Mouse (Mus musculus): Measurements from ENCODE around the gene Cbx5. TPM values are rescaled to one million over a fixed set of nuclear protein-coding genes. Genes with fewer than 3 reads are reported as not detected.

Cbx5 gene
- polyA plus RNA-seq, 1 experiment from 2014 or later, result 188 TPM

DNA sequence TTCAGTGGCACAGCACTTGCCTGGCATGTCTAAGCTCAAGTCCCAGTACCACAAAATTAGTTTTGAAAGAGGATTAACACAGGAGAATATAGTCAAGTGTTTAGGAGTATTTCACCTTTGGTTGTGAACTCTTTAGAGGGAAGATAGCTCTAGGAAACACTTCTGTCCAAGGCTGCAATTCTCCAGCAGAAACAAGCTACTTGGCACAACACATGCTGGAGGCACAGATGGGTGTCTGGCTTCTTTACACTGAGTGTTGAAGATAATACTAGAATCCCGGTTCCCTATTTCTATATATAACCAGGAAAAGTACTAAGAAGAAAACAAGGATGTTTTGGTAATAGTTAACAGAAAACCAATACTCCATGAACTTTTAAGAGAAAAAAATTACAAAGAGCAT lies 42.8 kb downstream of the Cbx5 start:
- Histone ChIP-seq H3K27ac (no peak overlapping the region), H3K4me2 (replicated peaks) (no peak overlapping the region), H3K4me1 (no peaks in the 10 kb centered on the region), H3K36me3 (peaks cover 71% of the 10 kb centered on the region), H3K9me3 (replicated peaks) (no peaks in the 10 kb centered on the region), H3K27me3 (no peaks in the 10 kb centered on the region), H3K9ac (no peak overlapping the region), H3K4me3 (no peak overlapping the region)
- 96% methylated on average over 1 of the region's 1 CpGs for WGBS
- ATAC-seq (ENCODE audit: low FRiP score), result no peak

DNA sequence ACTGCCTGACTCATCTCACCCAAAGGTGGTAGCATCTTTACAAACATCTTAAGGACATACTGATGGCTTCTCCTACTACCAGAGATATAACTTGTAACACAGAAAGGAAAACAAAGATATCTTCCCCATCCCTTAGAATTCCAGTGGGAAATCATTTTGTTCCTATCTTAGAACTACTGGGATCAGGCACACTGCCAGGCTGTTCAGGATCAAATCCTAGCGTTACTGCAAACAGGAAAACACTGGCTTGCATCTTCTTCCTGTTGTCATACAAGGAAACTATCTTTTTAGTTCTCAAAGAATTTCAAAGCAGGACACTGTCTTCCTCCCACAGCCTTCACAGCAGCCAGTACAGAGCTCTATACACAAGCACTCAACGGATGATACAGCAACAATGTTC lies 46.0 kb downstream of the Cbx5 start:
- H3K9me3 ChIP-seq (replicated peaks), result no peaks in the 10 kb centered on the region
- H3K27ac ChIP-seq, result no peak overlapping the region
- peaks cover 67% of the 10 kb centered on the region for H3K36me3 ChIP-seq
- no peak for ATAC-seq (ENCODE audit: low FRiP score)
- H3K27me3 ChIP-seq, result no peaks in the 10 kb centered on the region
- WGBS, result 89% methylated on average over 2 of the region's 2 CpGs
- H3K4me2 ChIP-seq (replicated peaks), result no peak overlapping the region
- H3K9ac ChIP-seq, result no peak overlapping the region
- no peaks in the 10 kb centered on the region for H3K4me1 ChIP-seq
- no peak overlapping the region for H3K4me3 ChIP-seq

DNA sequence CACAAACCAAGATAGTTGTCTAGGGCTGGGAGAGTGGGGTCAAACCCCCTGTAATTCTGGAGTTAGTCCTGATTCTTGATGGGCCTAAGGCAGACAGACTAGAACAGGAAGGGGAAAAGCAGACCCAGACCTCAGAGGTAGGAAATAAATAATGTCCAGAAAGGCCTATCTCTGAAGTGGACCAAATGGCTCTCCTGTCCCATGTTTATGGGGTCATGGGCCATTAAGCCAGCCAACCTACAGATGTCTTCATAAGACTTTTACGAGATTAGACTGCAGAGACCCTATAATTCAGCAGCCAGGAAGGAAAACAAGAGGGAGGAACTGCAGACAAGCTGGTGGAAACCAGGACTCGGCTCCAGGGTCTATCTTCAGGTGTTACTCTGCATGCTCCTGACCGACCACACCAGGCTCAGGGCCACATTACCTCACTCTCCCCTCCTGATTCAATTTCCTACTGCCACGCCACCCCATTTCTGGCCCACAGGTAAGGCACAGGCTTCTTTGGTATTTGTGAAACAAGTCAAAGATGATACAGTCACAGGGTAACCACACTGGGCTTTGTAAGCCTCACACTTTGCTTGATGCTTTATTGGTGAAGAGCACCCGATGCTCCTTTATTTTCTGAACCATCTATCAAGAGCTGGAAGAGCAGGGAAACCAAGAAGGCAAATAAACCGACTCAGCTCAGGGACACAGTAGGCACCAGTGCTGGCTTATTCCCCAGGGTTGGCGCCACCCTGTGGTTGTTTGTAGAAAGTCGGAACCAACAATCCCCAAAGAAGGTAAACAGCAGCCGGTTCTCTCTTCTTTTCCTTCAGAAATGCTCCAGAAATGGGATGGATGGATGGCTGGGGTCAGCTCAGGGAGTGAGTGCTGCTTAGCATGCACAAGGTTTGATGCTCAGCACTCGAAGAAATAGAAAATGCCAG lies 48.8 kb downstream of the Cbx5 start:
- no peak overlapping the region for H3K9ac ChIP-seq
- peaks cover 41% of the 10 kb centered on the region for H3K36me3 ChIP-seq
- no peak overlapping the region for H3K4me3 ChIP-seq
- no peak for ATAC-seq (ENCODE audit: low FRiP score)
- 70% methylated on average over 10 of the region's 10 CpGs for WGBS
- H3K4me2 ChIP-seq (replicated peaks), result no peak overlapping the region
- H3K4me1 ChIP-seq, result no peaks in the 10 kb centered on the region
- H3K9me3 ChIP-seq (replicated peaks), result no peaks in the 10 kb centered on the region
- no peaks in the 10 kb centered on the region for H3K27me3 ChIP-seq
- H3K27ac ChIP-seq, result no peak overlapping the region

DNA sequence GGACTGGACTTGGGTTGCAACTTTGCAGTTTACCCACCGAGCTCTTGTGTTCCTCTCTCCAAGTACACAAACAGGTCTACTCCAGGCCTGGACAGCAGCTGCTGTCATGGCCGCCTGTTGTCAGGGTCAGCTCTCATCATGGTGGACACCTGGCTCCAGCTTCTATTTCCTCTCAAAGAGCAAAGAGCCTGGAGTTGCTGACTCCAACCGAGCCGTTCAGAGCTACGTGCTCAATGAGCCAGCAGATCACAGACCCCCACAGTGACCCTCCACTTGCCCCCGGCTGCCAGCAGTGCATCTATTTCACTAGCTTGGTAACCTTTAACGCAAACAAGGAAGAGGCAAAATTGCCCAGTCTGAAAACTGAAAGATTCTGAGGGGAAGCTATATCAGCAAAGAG lies 49.5 kb downstream of the Cbx5 start:
- no peak for ATAC-seq (ENCODE audit: low FRiP score)
- no peak overlapping the region for H3K4me3 ChIP-seq
- WGBS, result 77% methylated on average over 7 of the region's 7 CpGs
- H3K9ac ChIP-seq, result no peak overlapping the region
- peaks cover 36% of the 10 kb centered on the region for H3K36me3 ChIP-seq
- no peak overlapping the region for H3K27ac ChIP-seq
- no peaks in the 10 kb centered on the region; the same call in 1 of the 2 replicates for H3K27me3 ChIP-seq
- H3K9me3 ChIP-seq (replicated peaks), result no peaks in the 10 kb centered on the region
- H3K4me1 ChIP-seq, result no peaks in the 10 kb centered on the region
- H3K4me2 ChIP-seq (replicated peaks), result no peak overlapping the region

DNA sequence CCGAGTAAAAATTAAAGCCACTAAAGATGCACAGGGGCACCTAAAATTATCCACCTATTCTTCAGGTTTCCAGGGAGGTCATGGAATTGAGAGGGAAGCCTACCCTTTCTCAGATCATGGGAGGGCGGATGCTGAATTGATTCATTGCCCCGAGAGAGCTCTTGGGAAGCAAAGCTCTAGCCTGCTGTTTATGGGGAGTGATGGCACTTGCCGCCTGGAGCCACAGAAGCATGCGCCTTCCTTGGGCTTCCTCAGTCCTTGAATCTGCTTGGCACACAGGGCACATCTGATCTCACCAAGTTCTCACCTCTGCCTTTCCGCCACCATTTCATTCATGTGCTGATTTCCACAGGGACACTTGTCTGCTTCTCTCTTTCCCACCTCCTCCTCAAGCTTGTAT lies 51.8 kb downstream of the Cbx5 start:
- Histone ChIP-seq H3K27me3 (peaks cover 15% of the 10 kb centered on the region), H3K9me3 (replicated peaks) (no peaks in the 10 kb centered on the region), H3K4me1 (peaks cover 10% of the 10 kb centered on the region), H3K9ac (no peak overlapping the region), H3K36me3 (peaks cover 23% of the 10 kb centered on the region), H3K27ac (no peak overlapping the region), H3K4me3 (no peak overlapping the region), H3K4me2 (replicated peaks) (no peak overlapping the region)
- ATAC-seq (ENCODE audit: low FRiP score), result no peak
- 79% methylated on average over 6 of the region's 6 CpGs for WGBS

DNA sequence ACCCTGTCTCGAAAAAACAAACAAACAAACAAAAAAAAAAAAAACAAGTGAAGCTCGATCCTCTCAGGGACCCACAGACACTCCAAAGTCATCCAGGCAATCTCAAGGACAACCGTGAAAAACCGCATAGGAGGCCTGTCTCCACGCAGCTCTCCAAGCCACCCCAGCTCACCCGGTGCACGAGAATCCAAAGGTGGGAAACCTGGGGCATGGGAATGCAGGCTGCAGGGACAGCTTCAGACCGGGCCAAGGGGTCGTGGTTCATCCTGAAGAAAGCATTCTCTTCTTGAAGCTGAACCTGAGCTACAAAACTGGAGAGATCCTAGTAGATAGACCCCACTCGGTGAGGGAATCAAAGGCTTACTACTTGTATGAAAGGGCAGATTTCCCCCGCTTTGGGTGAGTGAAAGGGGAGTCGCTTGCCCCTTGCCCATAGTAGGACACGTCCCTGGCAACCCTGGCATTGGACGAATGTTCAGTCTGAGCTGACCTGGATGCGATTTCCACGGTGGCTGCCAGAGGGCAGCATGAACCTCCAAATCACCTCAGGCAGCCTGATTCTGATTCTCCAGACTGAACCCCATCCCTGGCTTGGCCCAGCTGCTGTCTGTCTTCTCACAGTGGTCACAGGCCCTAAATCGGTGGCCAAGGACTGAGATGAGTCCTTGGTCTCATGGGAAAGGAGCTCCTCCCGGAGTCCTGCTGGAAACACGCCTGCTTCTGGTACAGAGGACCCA lies 54.0 kb downstream of the Cbx5 start:
- H3K4me3 ChIP-seq, result no peak overlapping the region
- peaks cover 34% of the 10 kb centered on the region for H3K27me3 ChIP-seq
- no peak overlapping the region for H3K27ac ChIP-seq
- ATAC-seq (ENCODE audit: low FRiP score), result no peak
- peaks cover 15% of the 10 kb centered on the region for H3K4me1 ChIP-seq
- no peaks in the 10 kb centered on the region for H3K9me3 ChIP-seq (replicated peaks)
- H3K9ac ChIP-seq, result no peak overlapping the region
- H3K4me2 ChIP-seq (replicated peaks), result no peak overlapping the region
- 49% methylated on average over 19 of the region's 19 CpGs for WGBS
- 0 out of 2 replicates have a peak, but pooled peaks cover 5% of the 10 kb centered on the region for H3K36me3 ChIP-seq

DNA sequence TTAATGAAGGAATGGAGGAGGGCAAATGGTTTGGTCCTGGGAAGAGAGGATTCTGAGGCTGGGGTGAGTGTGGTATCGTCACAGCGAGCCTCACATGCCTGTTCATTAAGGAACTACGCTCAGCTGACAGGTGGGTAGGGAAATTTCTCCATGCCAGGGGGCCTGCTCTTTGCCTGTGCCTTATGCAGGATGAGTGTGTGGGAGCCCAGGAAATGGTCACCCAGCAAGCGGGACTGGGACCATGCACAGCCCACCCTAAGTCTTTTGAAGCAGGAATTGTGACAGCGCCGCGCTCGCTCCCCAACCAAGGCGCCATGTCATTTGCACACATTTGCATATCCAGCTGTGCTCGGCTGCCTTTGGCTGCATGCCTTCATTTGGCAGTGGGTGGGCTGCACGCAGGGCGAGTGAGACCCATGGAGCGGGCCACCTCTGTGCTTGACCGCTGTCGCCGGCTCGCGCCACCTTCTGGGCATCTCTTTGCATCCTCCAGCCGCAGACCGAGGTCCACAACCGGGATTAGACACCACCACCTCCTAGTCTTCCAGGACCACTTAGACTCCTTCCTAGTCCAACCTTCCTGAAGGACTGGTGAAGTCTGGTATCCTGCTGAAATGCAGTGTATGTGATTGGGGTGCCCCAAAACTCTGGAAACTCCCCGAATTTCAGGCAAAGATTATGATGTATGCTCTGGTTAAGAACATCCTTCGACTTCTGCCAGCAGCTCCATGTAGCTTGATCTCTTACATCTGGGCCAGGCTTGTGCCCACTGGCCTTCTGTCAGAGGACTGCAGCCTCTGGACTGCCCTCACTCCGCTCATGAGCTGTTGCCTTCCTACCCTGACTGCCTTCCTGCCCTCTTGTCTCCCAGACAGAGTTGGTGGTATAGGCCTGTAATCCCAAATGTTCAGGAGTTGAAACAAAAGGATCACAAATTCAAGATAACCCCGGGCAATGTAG lies 55.7 kb downstream of the Cbx5 start:
- H3K27me3 ChIP-seq, result peaks cover 51% of the 10 kb centered on the region
- H3K36me3 ChIP-seq, result no peaks in the 10 kb centered on the region
- peak; percentile 25 for ATAC-seq (ENCODE audit: low FRiP score)
- H3K4me3 ChIP-seq, result peak overlapping the region; percentile 11
- 11% methylated on average over 25 of the region's 25 CpGs for WGBS
- no peaks in the 10 kb centered on the region for H3K9me3 ChIP-seq (replicated peaks)
- H3K4me1 ChIP-seq, result peaks cover 15% of the 10 kb centered on the region
- H3K27ac ChIP-seq, result no peak overlapping the region; the same call in 1 of the 2 replicates
- H3K4me2 ChIP-seq (replicated peaks), result peak overlapping the region; percentile 46
- 0 out of 2 replicates have a peak overlapping the region, but pooled peaks have one; percentile 13 for H3K9ac ChIP-seq

DNA sequence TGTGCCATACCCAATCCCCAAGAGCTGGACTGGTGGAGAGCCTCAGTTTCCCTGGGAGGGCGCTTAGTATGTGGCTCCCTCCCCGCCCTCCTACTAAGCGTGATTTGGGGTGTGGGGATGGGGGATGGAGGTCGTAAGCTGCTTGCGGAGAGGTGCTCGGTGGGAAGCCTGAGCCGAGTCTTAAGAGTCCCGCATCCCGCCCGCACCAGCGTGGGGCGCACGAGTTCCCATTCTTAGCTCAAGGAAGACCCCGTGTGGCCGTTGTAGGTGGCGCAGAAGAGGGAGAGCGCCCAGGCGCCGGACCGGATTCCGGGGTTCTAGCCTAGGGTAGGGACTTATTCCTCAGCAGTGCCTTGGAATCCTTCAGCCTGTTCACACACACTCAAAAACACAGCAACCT lies 56.5 kb downstream of the Cbx5 start:
- no peak for ATAC-seq (ENCODE audit: low FRiP score)
- Histone ChIP-seq H3K9ac (no peak overlapping the region), H3K4me3 (peak overlapping the region; percentile 11; the same call in 1 of the 2 replicates), H3K27ac (no peak overlapping the region), H3K4me2 (replicated peaks) (peak overlapping the region; percentile 46), H3K27me3 (peaks cover 59% of the 10 kb centered on the region), H3K4me1 (peaks cover 15% of the 10 kb centered on the region), H3K36me3 (no peaks in the 10 kb centered on the region), H3K9me3 (replicated peaks) (no peaks in the 10 kb centered on the region)
- WGBS, result 1% methylated on average over 21 of the region's 21 CpGs

DNA sequence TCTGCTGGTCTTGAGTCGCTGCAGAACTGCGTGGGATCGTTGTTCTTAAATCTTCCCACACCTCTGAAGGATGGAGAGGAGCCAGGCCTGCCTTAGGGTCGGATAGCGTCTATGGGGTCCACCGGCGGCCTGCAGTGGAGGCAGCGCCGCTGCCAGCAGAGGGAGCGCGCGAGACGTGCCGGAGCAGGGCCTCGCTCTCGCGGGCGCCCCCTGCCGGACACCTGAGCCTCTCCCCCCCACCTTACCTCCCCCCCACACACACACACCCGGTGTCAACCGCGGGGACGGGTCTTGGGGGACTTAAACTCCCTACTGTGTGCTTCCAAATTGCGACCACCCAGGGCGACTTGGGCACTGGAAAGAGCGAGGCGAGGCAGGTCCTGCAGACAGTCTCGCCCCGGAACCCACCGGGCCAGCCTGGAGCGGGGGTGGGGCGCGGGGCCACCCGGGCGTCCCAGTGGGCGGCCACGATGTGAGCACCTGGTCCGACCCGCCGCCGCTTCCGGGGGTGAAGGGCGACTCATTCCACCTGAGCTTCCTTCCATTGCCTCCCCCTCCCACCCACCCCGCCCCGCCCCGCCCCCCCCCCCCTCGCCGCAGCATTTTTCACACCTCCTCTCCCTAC lies 57.3 kb downstream of the Cbx5 start:
- ATAC-seq (ENCODE audit: low FRiP score), result 0 out of 2 replicates have a peak, but pooled peaks have one; percentile 17
- no peaks in the 10 kb centered on the region for H3K36me3 ChIP-seq
- no peak overlapping the region for H3K27ac ChIP-seq
- H3K9me3 ChIP-seq (replicated peaks), result no peaks in the 10 kb centered on the region
- 2% methylated on average over 40 of the region's 48 CpGs for WGBS
- peak overlapping the region; percentile 46 for H3K4me2 ChIP-seq (replicated peaks)
- H3K4me3 ChIP-seq, result peak overlapping the region; percentile 20
- H3K4me1 ChIP-seq, result peaks cover 20% of the 10 kb centered on the region
- no peak overlapping the region for H3K9ac ChIP-seq
- H3K27me3 ChIP-seq, result peaks cover 67% of the 10 kb centered on the region

DNA sequence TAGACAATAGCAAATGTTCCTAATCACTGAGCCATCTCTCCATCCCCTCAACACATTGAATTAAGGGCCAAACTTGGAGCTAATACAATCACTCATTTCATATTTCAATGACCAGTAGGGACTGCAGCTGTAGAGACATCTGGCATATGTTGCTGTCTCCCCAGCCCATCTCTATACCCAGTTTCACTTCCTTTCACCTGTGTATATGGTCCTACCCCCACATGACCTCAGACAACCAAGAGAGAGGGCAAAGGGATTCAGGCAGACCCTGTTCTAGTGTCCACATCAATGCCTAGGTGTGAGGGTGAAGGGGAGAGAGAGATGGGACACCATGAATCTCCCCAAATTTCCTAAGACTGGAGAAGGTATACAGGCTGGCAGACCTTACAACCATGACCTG lies 59.2 kb downstream of the Cbx5 start:
- Histone ChIP-seq H3K4me3 (no peak overlapping the region), H3K9me3 (replicated peaks) (no peaks in the 10 kb centered on the region), H3K9ac (no peak overlapping the region), H3K27ac (no peak overlapping the region), H3K4me2 (replicated peaks) (no peak overlapping the region), H3K27me3 (peaks cover 86% of the 10 kb centered on the region), H3K36me3 (no peaks in the 10 kb centered on the region), H3K4me1 (peaks cover 24% of the 10 kb centered on the region)
- ATAC-seq (ENCODE audit: low FRiP score), result no peak

DNA sequence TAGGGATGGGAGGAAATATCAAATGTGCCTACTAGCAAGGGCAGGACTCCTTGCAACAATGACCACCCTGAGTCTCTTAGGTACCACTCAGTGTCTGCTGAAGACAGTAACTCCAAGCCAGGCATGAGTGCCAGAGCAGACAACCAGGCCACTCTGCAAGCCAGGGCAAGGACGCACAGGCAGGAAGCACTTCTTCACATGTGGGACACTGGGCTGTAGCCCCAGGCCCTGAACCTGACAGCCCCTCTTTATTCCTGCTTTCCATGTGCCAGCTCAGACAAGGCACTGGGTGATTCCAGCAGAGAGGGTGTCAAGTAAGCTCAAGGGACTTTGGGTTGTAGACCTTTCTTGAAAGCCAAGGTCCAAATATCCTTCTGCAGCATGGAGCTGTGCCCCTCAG lies 60.8 kb downstream of the Cbx5 start:
- H3K4me1 ChIP-seq, result peaks cover 22% of the 10 kb centered on the region
- no peak overlapping the region for H3K4me3 ChIP-seq
- H3K9me3 ChIP-seq (replicated peaks), result no peaks in the 10 kb centered on the region
- no peak for ATAC-seq (ENCODE audit: low FRiP score)
- H3K9ac ChIP-seq, result no peak overlapping the region
- WGBS, result 61% methylated on average over 1 of the region's 1 CpGs
- no peak overlapping the region for H3K27ac ChIP-seq
- peaks cover 97% of the 10 kb centered on the region for H3K27me3 ChIP-seq
- no peak overlapping the region for H3K4me2 ChIP-seq (replicated peaks)
- no peaks in the 10 kb centered on the region for H3K36me3 ChIP-seq

Measured in hindbrain, embryonic 12.5 days (tissue).